Mouse (Mus musculus) neutrophil, adult 65 days (primary cell): ENCODE data around the gene Gm20897. TPM values are rescaled to one million over a fixed set of nuclear protein-coding genes. Genes with fewer than 3 reads are reported as not detected.

Source experiments
- total RNA-seq: library from RNA; stranded (reverse); gene quantifications from 2 replicates; pipeline ENCODE4 v1.2.4, GENCODE M21; 2023

Gm20897 gene
- total RNA-seq = not detected in 2 replicates

GRCm38 (mm10) chrY:38502138-38502537 lies at the start of gene Gm20897:
Gm20897 (minus strand) TSS chrY:38502238.

Other genes with a start within 250 kb of the Gm20897 start
- gene Gm21732, start 73.5 kb upstream of the Gm20897 start, total RNA-seq = not detected in 2 replicates